Mouse (Mus musculus): Measurements from ENCODE around the gene Lmbr1l.
A peak's percentile ranks its signal among the peaks of the same experiment; 100 is the strongest.

- no peak for TF ChIP-seq MAX (IDR thresholded peaks at IDR 0.05; ENCODE audit: low read depth)
- no peak for TF ChIP-seq POLR2A (IDR thresholded peaks at IDR 0.05; ENCODE audit: insufficient read length, low read depth)
- no peak for TF ChIP-seq E2F4 (IDR thresholded peaks at IDR 0.05; ENCODE audit: insufficient read depth)
- no peak for TF ChIP-seq POLR2AphosphoS2 (IDR thresholded peaks at IDR 0.05; ENCODE audit: insufficient read length, low read depth)
- TF ChIP-seq MYOD1 (IDR thresholded peaks at IDR 0.05; ENCODE audit: control insufficient read depth in 1 of 3, insufficient read length in 2 of 3, low read depth in 2 of 3) = peak in 2 of 3 experiments; percentile 35 to 45
- TF ChIP-seq TCF12 (IDR thresholded peaks at IDR 0.05; ENCODE audit: insufficient read depth, poor library complexity, severe bottlenecking) = no peak
Observed at GRCm38 (mm10) chr15:98957475-98957874, 39.4 kb upstream of the Lmbr1l start.
